Mouse (Mus musculus): ENCODE measurements around the gene Plppr2. TPM values are rescaled to one million over a fixed set of nuclear protein-coding genes. Genes with fewer than 3 reads are reported as not detected.

Plppr2 gene
- polyA plus RNA-seq, 1 experiment from 2014 or later: 8.5 TPM

DNA sequence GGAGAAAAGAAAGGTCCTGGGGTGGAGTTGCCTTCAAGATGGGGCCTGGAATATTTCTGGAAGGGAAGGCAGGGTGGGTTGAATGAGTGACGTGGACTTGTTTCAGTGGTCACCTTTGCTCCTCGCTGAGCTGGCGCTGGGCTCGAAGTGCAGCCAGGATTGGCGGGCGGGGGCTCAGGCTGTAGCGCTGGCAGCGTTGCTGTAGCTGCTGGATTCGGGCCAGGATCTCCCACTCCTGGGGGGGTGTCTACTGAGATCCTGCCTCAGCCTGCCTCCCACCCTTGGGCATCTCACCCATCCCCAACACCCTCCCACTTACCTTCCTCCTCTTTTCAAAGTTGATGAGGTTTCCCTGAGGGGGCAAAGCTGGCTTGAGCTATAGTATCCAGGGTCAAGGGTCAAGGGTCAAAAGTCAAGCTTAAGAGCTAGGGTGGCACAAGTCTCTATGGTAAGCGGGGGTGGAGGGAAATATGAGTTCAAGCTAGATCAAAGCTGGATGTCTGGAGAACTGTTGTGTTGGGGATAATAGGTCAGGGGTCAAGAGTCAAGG is 39.9 kb downstream of the Plppr2 start:
- Histone ChIP-seq H3K36me3 (ENCODE audit: control insufficient read depth, insufficient read depth, low read length) (no peaks in the 10 kb centered on the region), H3K27me3 (ENCODE audit: control insufficient read depth, insufficient read depth, low read length) (no peaks in the 10 kb centered on the region), H3K4me1 (ENCODE audit: control insufficient read depth, insufficient read depth, low read length) (no peaks in the 10 kb centered on the region), H3K9me3 (ENCODE audit: control insufficient read depth, low read depth, low read length) (no peaks in the 10 kb centered on the region), H3K27ac (ENCODE audit: low read length) (no peak overlapping the region), H3K4me3 (ENCODE audit: low read depth, low read length) (no peak overlapping the region), H3K4me2 (replicated peaks; ENCODE audit: low read depth, low read length) (no peak overlapping the region), H3K9ac (replicated peaks; ENCODE audit: low read depth, low read length) (no peak overlapping the region)
- ATAC-seq (ENCODE audit: insufficient number of reproducible peaks, insufficient read depth, low FRiP score, low read depth): no peak
- WGBS: 83% methylated on average over 10 of the region's 10 CpGs

- H3K4me3 ChIP-seq (ENCODE audit: low read depth, low read length): no peak overlapping the region
- no peaks in the 10 kb centered on the region for H3K36me3 ChIP-seq (ENCODE audit: control insufficient read depth, insufficient read depth, low read length)
- no peak overlapping the region for H3K27ac ChIP-seq (ENCODE audit: low read length)
- 84% methylated on average over 5 of the region's 5 CpGs for WGBS
- no peaks in the 10 kb centered on the region for H3K9me3 ChIP-seq (ENCODE audit: control insufficient read depth, low read depth, low read length)
- H3K4me1 ChIP-seq (ENCODE audit: control insufficient read depth, insufficient read depth, low read length): no peaks in the 10 kb centered on the region
- H3K27me3 ChIP-seq (ENCODE audit: control insufficient read depth, insufficient read depth, low read length): no peaks in the 10 kb centered on the region
- no peak overlapping the region for H3K4me2 ChIP-seq (replicated peaks; ENCODE audit: low read depth, low read length)
- no peak for ATAC-seq (ENCODE audit: insufficient number of reproducible peaks, insufficient read depth, low FRiP score, low read depth)
- H3K9ac ChIP-seq (replicated peaks; ENCODE audit: low read depth, low read length): no peak overlapping the region
These were observed 40.5 kb downstream of the Plppr2 start for GRCm38 (mm10) chr9:21977331-21977730.

DNA sequence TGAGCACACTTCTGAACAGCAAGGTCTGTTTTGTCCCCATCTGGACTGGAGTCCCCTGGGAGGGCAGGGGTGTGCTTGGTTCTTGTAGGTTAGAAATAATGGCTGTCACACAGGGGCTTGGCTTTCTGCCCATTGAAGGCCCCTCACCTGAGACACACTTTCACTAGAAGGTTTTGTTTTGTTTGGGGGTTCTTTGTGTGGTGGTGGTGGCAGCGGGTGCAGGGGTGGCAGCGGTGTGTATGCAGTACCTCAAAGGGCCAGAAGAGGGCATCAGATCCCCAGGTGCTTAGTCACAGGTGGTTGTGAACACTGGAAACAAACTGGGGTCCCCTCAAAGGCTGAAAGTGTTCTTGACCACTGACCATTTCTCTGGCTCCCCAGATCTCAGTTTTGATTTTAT is 41.1 kb downstream of the Plppr2 start:
- H3K9me3 ChIP-seq (ENCODE audit: control insufficient read depth, low read depth, low read length): no peaks in the 10 kb centered on the region
- H3K36me3 ChIP-seq (ENCODE audit: control insufficient read depth, insufficient read depth, low read length): no peaks in the 10 kb centered on the region
- no peak overlapping the region for H3K27ac ChIP-seq (ENCODE audit: low read length)
- no peak for ATAC-seq (ENCODE audit: insufficient number of reproducible peaks, insufficient read depth, low FRiP score, low read depth)
- H3K4me2 ChIP-seq (replicated peaks; ENCODE audit: low read depth, low read length): no peak overlapping the region
- no peaks in the 10 kb centered on the region for H3K4me1 ChIP-seq (ENCODE audit: control insufficient read depth, insufficient read depth, low read length)
- H3K27me3 ChIP-seq (ENCODE audit: control insufficient read depth, insufficient read depth, low read length): no peaks in the 10 kb centered on the region
- WGBS: 13% methylated on average over 2 of the region's 2 CpGs
- no peak overlapping the region for H3K9ac ChIP-seq (replicated peaks; ENCODE audit: low read depth, low read length)
- H3K4me3 ChIP-seq (ENCODE audit: low read depth, low read length): no peak overlapping the region

DNA sequence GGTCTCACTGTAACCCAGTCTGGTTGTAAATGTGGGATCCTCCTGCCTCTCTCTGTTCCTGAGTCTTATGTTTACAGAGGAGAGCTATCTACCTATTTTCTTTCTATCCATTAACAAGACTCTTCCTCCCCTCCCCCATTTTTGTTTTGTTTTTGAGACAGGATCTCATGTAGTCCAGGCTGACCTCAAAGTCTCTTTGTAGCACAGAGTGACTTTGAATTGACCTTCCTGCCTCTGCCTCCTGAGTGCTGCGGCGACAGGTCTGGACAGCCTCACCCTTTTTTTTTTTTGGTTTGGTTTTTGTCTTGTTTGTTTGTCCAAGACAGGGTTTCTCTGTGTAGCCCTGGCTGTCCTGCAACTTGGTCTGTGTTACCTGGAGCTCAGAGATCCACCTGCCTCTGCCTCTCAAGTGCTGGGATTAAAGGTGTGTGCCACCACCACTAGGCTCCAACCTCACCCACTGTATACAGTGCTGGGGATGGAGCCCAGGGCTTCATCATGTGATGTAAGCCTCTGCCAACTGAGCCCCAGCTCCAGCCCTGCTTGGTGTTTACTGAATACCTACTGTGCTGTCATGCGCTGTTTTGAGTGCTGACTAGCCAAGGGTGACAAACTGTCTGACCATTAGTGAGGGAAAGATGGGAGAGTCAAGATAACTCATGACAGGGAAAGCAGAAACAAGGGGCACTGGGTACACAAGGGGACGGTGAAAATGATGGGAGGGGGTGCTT is 41.7 kb downstream of the Plppr2 start:
- no peak overlapping the region for H3K4me2 ChIP-seq (replicated peaks; ENCODE audit: low read depth, low read length)
- 82% methylated on average over 4 of the region's 4 CpGs for WGBS
- no peaks in the 10 kb centered on the region for H3K4me1 ChIP-seq (ENCODE audit: control insufficient read depth, insufficient read depth, low read length)
- no peak overlapping the region for H3K27ac ChIP-seq (ENCODE audit: low read length)
- H3K9ac ChIP-seq (replicated peaks; ENCODE audit: low read depth, low read length): no peak overlapping the region
- H3K27me3 ChIP-seq (ENCODE audit: control insufficient read depth, insufficient read depth, low read length): no peaks in the 10 kb centered on the region
- no peak overlapping the region for H3K4me3 ChIP-seq (ENCODE audit: low read depth, low read length)
- no peak for ATAC-seq (ENCODE audit: insufficient number of reproducible peaks, insufficient read depth, low FRiP score, low read depth)
- no peaks in the 10 kb centered on the region for H3K9me3 ChIP-seq (ENCODE audit: control insufficient read depth, low read depth, low read length)
- no peaks in the 10 kb centered on the region for H3K36me3 ChIP-seq (ENCODE audit: control insufficient read depth, insufficient read depth, low read length)

GRCm38 (mm10) chr9:21983911-21984310 is 47.1 kb downstream of the Plppr2 start:
- H3K9me3 ChIP-seq (ENCODE audit: control insufficient read depth, low read depth, low read length): no peaks in the 10 kb centered on the region
- no peak overlapping the region for H3K9ac ChIP-seq (replicated peaks; ENCODE audit: low read depth, low read length)
- 0 out of 2 replicates have a peak, but pooled peaks cover 4% of the 10 kb centered on the region for H3K4me1 ChIP-seq (ENCODE audit: control insufficient read depth, insufficient read depth, low read length)
- H3K4me2 ChIP-seq (replicated peaks; ENCODE audit: low read depth, low read length): no peak overlapping the region
- WGBS: 29% methylated on average over 3 of the region's 3 CpGs
- peaks cover 18% of the 10 kb centered on the region for H3K27me3 ChIP-seq (ENCODE audit: control insufficient read depth, insufficient read depth, low read length)
- H3K4me3 ChIP-seq (ENCODE audit: low read depth, low read length): no peak overlapping the region
- ATAC-seq (ENCODE audit: insufficient number of reproducible peaks, insufficient read depth, low FRiP score, low read depth): no peak
- H3K36me3 ChIP-seq (ENCODE audit: control insufficient read depth, insufficient read depth, low read length): no peaks in the 10 kb centered on the region
- no peak overlapping the region for H3K27ac ChIP-seq (ENCODE audit: low read length)

DNA sequence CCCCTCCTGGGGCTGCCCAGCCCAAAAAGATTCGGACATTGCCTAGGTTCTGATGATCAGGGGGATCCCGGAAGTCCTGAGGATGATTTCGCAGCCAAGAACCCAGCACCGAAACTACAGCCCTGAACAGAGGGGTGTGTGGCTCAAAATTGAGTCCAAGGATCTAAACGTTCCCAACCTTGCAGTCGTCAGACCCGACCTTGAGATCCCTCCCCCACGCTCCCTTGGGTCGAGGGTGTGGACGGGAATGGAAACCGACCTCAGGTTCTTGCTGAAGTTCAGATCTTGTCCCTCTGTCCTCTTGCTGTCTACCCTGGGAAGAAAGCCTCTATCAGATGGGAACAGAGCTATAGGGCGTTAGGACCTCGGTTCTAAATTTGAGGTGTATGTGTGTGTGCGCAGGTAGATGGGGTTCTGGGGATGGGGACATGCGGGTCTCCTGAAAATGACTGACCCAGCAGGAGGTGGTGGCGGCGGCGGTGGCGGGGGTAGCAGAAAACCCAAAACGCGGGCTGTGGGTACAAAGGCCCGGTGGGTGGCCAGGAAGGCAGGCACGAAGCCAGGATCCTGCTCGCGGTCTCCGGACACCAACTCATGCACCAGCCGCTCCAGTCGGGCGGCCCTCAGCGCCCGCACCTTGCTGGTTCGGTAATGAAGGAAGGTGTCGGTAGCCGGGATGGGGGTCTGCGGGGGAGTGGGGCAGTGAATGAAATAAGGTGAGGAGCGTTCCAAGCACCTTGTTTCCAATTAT is 50.9 kb downstream of the Plppr2 start:
- 8% methylated on average over 36 of the region's 36 CpGs for WGBS
- Histone ChIP-seq H3K27me3 (ENCODE audit: control insufficient read depth, insufficient read depth, low read length) (peaks cover 44% of the 10 kb centered on the region), H3K36me3 (ENCODE audit: control insufficient read depth, insufficient read depth, low read length) (no peaks in the 10 kb centered on the region), H3K4me2 (replicated peaks; ENCODE audit: low read depth, low read length) (peak overlapping the region; percentile 72), H3K9me3 (ENCODE audit: control insufficient read depth, low read depth, low read length) (no peaks in the 10 kb centered on the region), H3K27ac (ENCODE audit: low read length) (no peak overlapping the region), H3K4me1 (ENCODE audit: control insufficient read depth, insufficient read depth, low read length) (peaks cover 12% of the 10 kb centered on the region; the same call in 1 of the 2 replicates), H3K9ac (replicated peaks; ENCODE audit: low read depth, low read length) (no peak overlapping the region), H3K4me3 (ENCODE audit: low read depth, low read length) (peak overlapping the region; percentile 45)
- ATAC-seq (ENCODE audit: insufficient number of reproducible peaks, insufficient read depth, low FRiP score, low read depth): no peak

DNA sequence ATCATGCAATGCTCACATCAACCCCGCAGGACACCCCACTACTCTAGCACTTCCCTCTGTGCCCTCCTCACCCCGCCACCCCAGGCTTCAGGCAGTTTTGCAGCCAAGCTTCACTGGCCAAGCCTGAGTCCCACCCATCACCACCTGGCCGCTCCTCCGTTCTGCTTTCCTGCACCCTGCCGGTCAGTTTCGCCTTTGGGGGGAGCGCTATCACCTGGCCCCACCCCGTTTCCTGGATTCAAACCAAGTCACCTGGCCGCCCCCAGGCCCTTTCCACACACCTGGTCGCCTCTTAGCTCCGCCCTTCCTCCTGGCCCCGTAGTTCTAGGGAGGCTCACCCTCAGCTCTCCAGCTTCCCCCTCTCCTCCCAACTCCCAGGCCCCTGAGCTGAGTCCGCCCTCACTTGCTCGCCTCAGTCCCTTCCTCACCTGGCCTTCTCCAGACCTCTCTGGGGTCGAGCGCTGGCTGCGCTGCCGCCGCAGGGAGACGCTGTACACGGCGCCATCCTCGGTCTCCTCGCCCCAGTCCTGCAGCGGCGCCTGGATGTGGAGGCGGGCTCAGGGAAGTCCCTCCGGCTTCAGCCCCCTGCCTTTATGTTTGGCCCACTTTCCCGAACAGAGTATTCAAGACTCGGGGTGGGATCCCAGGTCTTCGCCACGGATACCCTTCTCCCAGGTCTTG is 51.7 kb downstream of the Plppr2 start:
- under 1% methylated on average over 32 of the region's 32 CpGs for WGBS
- no peaks in the 10 kb centered on the region for H3K9me3 ChIP-seq (ENCODE audit: control insufficient read depth, low read depth, low read length)
- H3K36me3 ChIP-seq (ENCODE audit: control insufficient read depth, insufficient read depth, low read length): no peaks in the 10 kb centered on the region
- H3K4me1 ChIP-seq (ENCODE audit: control insufficient read depth, insufficient read depth, low read length): peaks cover 12% of the 10 kb centered on the region; the same call in 1 of the 2 replicates
- peak overlapping the region; percentile 45 for H3K4me3 ChIP-seq (ENCODE audit: low read depth, low read length)
- peak; percentile 54 for ATAC-seq (ENCODE audit: insufficient number of reproducible peaks, insufficient read depth, low FRiP score, low read depth)
- H3K27me3 ChIP-seq (ENCODE audit: control insufficient read depth, insufficient read depth, low read length): peaks cover 44% of the 10 kb centered on the region
- H3K9ac ChIP-seq (replicated peaks; ENCODE audit: low read depth, low read length): peak overlapping the region; percentile 14; the same call in 1 of the 2 replicates
- no peak overlapping the region for H3K27ac ChIP-seq (ENCODE audit: low read length)
- peak overlapping the region; percentile 72 for H3K4me2 ChIP-seq (replicated peaks; ENCODE audit: low read depth, low read length)

All from stomach, embryonic 14.5 days (tissue).